Mouse (Mus musculus) CH12F3 (cell line): ENCODE data around the gene Tsen2.

Source experiments
- in situ Hi-C: fragments of 300-500 bp; cut with MboI; formaldehyde crosslinking; loops from 2 replicates; pipeline ENCODE4 v1.14.3; 2020; ENCODE audit warnings: low sequenced_read_pairs

Gene Tsen2

DNA sequence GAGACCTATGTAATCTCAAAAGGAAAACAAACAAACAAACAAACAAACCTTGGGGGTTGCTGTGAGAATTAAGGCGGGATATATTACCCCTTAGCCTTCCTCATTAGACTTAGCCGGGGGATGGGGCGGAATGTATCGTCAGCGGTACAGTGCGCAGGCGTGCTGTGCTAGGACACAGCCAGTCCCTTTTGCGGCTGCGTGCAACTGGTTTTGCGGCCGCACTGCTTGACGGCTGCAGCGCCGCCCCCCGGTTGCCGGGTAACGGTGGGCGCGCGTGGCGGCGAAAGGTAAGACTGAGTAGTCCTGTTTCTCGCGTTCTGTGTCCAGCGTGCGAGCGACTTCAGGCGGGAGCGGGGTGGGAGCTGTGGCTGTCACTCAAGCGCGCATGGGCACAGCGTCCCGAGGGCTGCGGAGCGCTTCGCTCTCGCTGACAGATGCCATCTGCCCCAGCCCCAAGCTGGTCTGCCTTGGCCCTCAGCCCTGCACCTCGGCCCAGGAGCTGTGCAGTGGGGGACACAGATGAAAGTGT, at the start of gene Tsen2:
TSS of gene Tsen2 (plus strand) at position 223 of the 529 bp plus-strand sequence.
- in situ Hi-C loops = loop anchor here (25.0 kb wide), 3 partner anchors 482 to 832 kb away; no protein-coding TSS in a partner anchor

DNA sequence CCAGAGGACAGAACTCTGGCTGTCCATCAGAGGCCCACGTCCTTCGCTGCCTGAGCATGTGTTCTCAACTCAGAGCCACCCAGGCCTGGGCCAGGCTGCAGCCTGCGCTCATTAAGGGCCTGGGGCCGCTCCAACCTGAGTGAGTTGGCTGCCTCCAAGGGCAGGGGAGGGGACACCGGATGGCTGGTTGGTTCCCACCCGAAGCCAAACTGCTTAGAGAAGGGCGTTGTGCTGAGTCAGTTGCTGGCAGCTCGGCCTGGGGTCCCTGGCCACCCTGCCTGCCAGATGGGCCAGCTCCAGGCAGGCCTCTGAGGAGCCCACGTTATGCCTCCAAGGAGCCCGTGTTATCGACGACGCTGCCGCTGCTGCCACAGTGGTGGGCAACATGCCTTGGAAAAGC, 44.9 kb upstream of the Tsen2 start:
- in situ Hi-C loops = no loop called here

DNA sequence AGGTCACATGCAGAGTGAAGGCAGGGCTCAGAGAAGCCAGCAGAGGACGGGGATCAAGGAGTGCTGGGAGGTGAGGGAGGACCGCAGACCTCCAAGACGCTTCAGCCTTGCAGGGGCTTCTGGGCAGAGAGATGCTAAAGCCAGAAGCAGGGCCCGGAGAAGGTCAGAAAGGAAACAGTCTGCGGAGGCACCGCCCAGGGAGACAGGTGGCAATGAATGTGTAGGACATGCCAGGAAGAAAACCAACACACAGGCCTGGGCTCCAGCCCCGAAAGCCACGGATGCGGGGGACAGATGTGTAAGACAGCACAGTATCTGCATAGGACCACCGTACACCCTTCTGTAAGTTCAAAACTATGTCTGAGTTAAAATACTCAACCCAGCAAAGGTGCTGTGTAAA, 44.2 kb upstream of the Tsen2 start:
- in situ Hi-C loops = no loop called here

- in situ Hi-C loops = no loop called here
Measured at GRCm38 (mm10) chr6:115501131-115501530, 43.3 kb upstream of the Tsen2 start.

GRCm38 (mm10) chr6:115503038-115503437, 41.4 kb upstream of the Tsen2 start:
- in situ Hi-C loops = no loop called here

DNA sequence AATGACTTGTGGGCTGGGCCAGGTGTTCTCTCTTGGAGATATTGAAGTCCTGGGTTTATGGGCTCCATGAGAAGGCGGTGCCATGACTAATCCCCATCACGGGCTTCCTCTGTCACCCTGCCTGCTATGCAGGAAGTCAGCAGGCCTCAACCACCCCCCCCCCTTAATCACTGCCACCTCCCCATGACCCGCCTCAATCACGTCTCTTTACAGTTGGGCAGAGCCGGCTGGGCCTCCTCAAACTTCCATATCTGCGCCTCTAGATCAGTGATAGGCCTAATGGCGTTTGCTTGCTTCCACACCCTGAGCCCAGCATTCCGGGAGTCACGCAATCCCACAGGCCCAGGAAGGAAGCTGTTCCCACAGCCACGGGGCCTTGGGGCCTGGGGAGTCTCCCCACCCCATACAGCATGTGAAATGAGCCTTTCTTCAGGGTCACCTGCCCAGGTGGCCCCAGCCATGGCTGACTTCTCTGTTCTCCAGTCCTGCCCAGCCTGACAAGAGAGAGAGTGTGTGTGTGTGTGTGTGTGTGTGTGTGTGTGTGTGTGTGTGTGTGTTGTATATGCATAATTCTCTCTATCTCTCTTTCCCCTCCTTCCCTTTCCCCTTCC, 40.8 kb upstream of the Tsen2 start:
- in situ Hi-C loops = no loop called here

GRCm38 (mm10) chr6:115504160-115504558, 40.3 kb upstream of the Tsen2 start:
- in situ Hi-C loops = no loop called here

- in situ Hi-C loops = no loop called here
Measured at GRCm38 (mm10) chr6:115504915-115505314, 39.5 kb upstream of the Tsen2 start.

GRCm38 (mm10) chr6:115506425-115506824, 38.0 kb upstream of the Tsen2 start:
- in situ Hi-C loops = no loop called here

DNA sequence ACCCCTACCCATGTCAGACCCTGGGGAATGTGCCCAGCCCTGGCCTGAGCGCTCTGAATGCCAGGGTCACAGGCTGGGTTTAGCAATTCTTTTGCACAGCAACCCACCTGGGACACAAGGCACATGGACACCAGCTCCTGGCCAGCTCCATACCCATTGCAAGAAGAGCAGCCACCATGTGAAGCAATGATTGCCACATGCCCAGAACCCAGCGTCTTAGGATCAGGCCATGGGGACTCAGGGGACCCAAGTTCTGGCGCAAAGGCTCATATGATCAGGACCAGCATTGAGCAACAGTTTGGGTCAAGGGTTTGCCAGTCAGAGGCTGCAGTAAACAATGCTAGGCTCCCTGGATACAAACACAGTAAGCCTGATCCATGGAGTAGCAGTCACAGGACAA, 33.0 kb upstream of the Tsen2 start:
- in situ Hi-C loops = no loop called here

DNA sequence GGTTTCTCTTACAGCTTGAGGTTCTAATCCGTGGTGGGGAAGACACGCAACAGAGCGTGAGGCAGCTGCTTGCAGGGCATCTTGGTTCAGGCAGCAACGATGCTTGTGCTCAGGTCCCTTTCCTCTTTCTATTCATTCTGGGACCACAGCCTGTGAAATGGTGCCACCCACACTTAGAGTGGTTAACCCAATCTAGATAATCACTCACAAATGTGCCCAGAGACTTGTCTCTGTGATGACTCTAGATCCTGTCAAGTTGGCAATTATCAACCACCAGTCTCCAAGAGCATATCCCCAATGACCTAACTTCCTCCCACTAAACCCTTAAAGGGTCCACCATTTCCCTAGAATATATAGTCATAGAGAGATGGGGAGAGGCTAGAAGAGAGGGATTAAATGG, 31.3 kb upstream of the Tsen2 start:
- in situ Hi-C loops = no loop called here

GRCm38 (mm10) chr6:115517904-115518303, 26.6 kb upstream of the Tsen2 start:
- in situ Hi-C loops = no loop called here

- in situ Hi-C loops = no loop called here
Measured at GRCm38 (mm10) chr6:115518352-115518751, 26.1 kb upstream of the Tsen2 start.

GRCm38 (mm10) chr6:115519275-115519699, 25.2 kb upstream of the Tsen2 start:
- in situ Hi-C loops = no loop called here

DNA sequence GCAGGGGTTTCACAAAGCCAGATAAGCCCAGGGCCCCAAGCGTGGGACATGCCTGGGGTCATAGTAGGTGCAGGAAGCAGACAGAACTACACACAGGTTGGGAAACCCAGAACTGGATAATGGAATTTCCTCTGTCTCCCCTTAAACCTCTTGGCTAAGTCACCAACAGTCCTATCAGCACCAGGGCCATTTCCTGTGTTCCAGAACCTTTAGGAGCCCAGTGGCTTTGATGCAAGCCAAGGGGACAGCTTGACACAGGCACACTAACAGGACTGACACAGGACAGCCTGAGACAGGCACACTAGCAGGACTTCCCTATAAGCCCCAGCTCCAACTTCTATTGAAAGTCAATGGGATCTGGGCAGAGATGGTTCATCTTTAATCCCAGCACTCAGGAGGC, 22.5 kb upstream of the Tsen2 start:
- in situ Hi-C loops = loop anchor here (5.0 kb wide), 1 partner anchor 285 kb away; no protein-coding TSS in a partner anchor

DNA sequence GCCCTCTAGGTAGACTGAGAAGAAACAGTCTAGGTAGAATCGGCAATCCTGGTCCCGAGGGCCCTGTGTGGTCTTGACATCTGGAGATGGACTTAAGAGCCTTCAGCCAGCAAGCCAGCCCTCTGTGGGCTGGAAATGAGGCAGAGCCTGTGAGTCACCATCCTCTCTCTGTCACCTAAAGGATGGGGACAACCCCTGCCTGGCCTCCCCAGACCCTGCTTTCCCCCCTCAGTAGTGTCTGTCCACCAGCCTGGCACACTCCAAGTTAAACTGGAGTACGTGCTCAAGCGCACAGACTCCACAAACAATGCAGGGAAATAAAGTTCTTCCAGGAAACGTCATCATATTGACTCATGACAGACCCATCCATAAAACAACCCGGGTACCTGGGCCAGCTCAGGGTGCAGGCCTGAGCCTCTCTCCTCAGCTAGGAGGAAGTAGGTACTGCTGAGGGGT, 21.7 kb upstream of the Tsen2 start:
- in situ Hi-C loops = loop anchor here (5.0 kb wide), 1 partner anchor 285 kb away; no protein-coding TSS in a partner anchor

DNA sequence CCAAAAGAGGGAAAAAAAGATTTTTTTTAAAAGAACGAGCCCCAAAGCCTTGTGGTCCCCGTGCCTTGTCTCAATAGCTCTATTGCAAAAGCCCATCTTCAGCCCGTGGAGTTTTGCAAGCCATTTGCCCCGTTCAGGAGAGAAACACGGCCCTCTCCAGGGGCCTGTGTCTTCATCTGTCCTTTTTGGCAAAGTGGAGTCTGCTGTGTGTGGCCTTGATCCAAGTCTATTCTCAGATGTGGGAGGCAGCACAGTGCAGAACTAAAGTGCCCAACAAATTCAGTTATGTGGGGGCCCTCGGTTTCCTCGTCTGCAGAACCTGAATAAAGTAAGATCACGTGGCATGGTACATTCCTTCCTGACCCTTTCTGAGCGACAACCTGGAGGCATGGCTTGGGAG, 21.3 kb upstream of the Tsen2 start:
- in situ Hi-C loops = loop anchor here (5.0 kb wide), 1 partner anchor 286 kb away; no protein-coding TSS in a partner anchor

- in situ Hi-C loops = loop anchor here (5.0 kb wide), 1 partner anchor 287 kb away; no protein-coding TSS in a partner anchor
Measured at GRCm38 (mm10) chr6:115524449-115524990, 19.9 kb upstream of the Tsen2 start.

DNA sequence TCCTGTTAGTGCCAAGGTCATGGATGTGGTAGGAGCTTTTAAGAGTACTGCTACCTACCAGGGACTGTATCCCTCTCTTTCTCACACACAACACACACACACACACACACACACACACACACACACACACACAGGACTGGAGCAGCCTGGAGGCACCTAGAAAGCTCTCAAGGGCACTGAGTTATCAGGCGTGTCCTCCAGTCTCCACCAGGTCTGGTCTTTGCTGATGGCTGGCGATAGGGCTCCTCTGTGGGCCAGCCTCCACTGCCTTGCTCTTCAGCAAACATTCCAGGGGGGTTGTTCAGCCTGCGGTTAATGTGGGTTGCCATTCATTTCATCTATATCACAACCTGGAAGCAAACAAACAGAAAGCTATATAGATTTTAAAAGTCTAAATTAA, 17.0 kb upstream of the Tsen2 start:
- in situ Hi-C loops = loop anchor here (25.0 kb wide), 3 partner anchors 465 to 815 kb away; no protein-coding TSS in a partner anchor

- in situ Hi-C loops = loop anchor here (25.0 kb wide), 3 partner anchors 466 to 816 kb away; no protein-coding TSS in a partner anchor
Measured at GRCm38 (mm10) chr6:115528372-115528771, 16.1 kb upstream of the Tsen2 start.

DNA sequence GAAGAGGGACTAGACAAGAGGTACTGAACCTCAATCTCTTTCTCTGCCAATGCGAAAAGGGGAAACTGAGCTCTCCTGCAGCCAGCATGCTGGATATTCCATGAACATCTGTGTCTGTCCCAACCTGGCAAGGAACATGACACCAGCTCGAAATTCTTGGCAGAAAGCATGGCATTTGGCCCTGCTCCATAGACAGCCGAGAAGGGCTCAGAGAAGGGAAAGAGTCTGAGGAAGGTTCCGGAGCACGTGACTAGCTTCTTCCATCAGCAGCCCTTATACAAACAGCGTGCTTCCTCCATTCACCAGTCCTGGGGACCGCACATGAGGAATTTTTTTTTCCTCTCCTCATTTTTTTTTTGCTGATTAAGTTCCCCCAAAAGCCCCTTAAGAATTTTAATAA, 9.8 kb upstream of the Tsen2 start:
- in situ Hi-C loops = loop anchor here (25.0 kb wide), 3 partner anchors 472 to 822 kb away; no protein-coding TSS in a partner anchor

DNA sequence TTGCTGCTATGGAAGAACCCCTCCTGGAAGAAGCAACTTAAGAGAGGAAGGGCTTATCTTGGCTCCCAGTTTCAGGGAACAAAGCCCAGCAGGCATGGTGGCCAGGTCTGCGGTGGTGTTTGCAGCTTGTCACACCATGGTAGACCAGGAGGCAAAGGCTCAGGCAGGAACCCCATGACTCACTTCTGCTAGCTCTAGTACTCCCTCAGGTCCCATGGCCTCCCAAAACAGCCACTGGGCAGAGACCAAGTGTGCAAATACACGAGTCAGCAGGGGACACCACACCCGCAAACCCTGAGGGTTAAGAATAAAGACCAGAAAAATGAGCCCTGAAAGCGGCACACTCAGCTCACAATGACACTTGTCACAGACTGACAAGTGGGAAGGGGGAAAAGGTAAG, 8.3 kb upstream of the Tsen2 start:
- in situ Hi-C loops = loop anchor here (25.0 kb wide), 3 partner anchors 474 to 824 kb away; no protein-coding TSS in a partner anchor
